Mouse (Mus musculus): ENCODE data around the gene Prkg1.
"Not testable (repeated sequence)": the region's sequence is repeated elsewhere in the genome, so short reads cannot be mapped to it uniquely, and the experiment has no call there.

The Prkg1 gene

GRCm38 (mm10) chr19:31426142-31426541 lies 338.7 kb downstream of the Prkg1 start:
- DNase-seq (ENCODE audit: low spot score), result peak; percentile 41

- no peak for DNase-seq (ENCODE audit: low spot score)
Measured at GRCm38 (mm10) chr19:31425199-31425598, 339.6 kb downstream of the Prkg1 start.

- no peak for DNase-seq (ENCODE audit: low spot score)
Measured at GRCm38 (mm10) chr19:31424319-31424718, 340.5 kb downstream of the Prkg1 start.

- no peak for DNase-seq (ENCODE audit: low spot score)
Measured at GRCm38 (mm10) chr19:31413571-31413970, 351.3 kb downstream of the Prkg1 start.

DNA sequence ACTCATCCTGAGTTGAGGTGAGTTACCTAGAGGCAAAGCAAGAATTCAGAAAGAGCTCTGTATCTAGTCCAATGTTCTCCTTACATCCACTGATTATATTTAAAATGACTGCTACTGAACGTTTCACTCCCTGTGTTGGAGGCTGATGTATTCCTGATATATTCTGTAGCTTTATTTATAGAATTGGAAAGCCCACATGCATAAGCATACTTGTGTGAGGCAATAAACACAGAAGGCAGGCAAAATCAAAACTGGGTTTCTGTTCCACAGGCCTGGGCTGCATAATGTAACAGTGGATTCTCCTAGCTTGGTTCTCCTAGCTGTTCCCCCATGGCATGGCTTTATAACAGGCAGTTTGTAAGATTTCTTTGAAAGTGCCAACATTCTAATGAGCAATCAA lies 368.7 kb downstream of the Prkg1 start:
- no peak for DNase-seq (ENCODE audit: low spot score)

- DNase-seq (ENCODE audit: low spot score), result no peak
Measured at GRCm38 (mm10) chr19:31385353-31385752, 379.5 kb downstream of the Prkg1 start.

GRCm38 (mm10) chr19:31383881-31384280 lies 381.0 kb downstream of the Prkg1 start:
- DNase-seq (ENCODE audit: low spot score), result no peak

DNA sequence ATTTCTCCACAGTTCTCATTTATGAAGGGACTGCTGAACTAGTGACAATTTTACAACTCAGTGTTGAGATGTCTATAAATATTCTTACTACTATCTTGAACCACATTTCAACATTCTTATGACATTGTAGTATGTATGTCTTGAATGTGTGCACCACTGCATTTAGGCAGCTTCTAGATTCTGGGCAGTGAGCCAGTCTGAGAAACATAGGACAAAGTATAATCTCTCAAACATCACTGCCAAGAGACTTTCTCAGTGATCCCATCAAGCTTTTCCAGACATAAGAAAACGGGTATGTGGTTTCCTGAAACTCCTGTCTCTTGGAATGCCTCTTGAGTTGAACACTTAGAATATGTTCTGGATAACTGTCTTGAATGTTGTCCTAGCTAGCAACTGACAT lies 394.7 kb downstream of the Prkg1 start:
- DNase-seq (ENCODE audit: low spot score), result no peak

- DNase-seq (ENCODE audit: low spot score), result no peak
Measured at GRCm38 (mm10) chr19:31369116-31369515, 395.7 kb downstream of the Prkg1 start.

- DNase-seq (ENCODE audit: low spot score), result no peak
Measured at GRCm38 (mm10) chr19:31362051-31362450, 402.8 kb downstream of the Prkg1 start.

DNA sequence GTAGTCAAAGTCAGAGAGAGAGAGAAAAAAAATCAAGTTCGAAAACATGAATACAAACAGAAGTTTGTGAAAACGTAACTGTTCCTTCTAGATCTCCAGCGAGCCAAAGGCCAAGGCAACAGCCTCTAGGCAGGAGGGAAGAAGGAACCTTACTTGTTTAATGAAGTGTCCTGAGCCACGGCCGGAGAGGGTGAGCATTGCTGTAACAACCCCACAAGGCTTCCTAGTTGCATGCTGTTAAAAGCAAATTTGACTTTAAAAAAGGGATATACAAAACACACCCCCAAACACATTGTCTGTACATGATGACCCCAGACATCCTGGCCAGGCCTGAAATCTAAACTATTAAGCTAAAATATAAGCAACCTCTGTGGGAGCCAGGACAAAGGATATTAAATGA lies 403.3 kb downstream of the Prkg1 start:
- no peak for DNase-seq (ENCODE audit: low spot score)

GRCm38 (mm10) chr19:31361161-31361560 lies 403.7 kb downstream of the Prkg1 start:
- no peak for DNase-seq (ENCODE audit: low spot score)

GRCm38 (mm10) chr19:31354959-31355358 lies 409.9 kb downstream of the Prkg1 start:
- no peak for DNase-seq (ENCODE audit: low spot score)

- DNase-seq (ENCODE audit: low spot score), result not testable (repeated sequence)
Measured at GRCm38 (mm10) chr19:31352784-31353183, 412.0 kb downstream of the Prkg1 start.

- DNase-seq (ENCODE audit: low spot score), result no peak
Measured at GRCm38 (mm10) chr19:31351796-31352195, 413.0 kb downstream of the Prkg1 start.

GRCm38 (mm10) chr19:31342150-31342549 lies 422.7 kb downstream of the Prkg1 start:
- peak; percentile 67 for DNase-seq (ENCODE audit: low spot score)

DNA sequence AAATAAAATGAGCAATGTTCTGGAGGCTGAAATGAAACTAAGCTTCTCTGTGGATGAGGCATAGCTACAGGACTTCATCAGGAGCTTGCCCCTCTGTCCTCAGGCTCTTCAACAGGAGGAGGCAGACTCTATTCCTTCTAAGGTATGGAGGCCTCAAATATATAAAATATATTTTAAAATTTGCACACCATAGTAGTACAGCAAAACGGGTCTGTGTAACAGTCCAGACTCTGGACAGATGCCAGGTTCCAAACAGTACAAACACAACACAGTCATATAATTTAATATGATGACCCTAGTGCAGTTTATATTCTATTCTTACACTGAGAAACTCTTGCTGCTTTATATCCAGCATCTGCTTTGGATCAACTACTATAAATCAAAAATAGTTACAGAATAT lies 423.9 kb downstream of the Prkg1 start:
- DNase-seq (ENCODE audit: low spot score), result no peak

- no peak for DNase-seq (ENCODE audit: low spot score)
Measured at GRCm38 (mm10) chr19:31338355-31339101, 426.3 kb downstream of the Prkg1 start.

DNA sequence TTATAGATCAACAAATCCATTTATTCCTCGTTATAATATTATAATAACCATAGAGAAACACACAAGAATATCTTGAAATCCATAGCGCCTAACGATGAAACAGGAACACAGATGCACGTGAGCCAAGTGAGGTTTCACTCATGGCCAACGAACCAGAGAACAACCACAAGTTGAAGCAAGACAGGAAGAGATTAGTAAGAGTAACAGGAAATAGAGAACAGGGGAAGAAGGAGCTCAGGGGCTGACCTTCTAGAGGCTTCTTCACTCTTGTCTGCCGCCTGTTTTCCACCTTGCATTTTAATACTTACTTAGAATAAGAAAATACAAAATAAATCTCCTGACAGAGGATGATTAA lies 427.0 kb downstream of the Prkg1 start:
- DNase-seq (ENCODE audit: low spot score), result no peak

- DNase-seq (ENCODE audit: low spot score), result no peak
Measured at GRCm38 (mm10) chr19:31337163-31337862, 427.5 kb downstream of the Prkg1 start.

- DNase-seq (ENCODE audit: low spot score), result no peak
Measured at GRCm38 (mm10) chr19:31336381-31336780, 428.5 kb downstream of the Prkg1 start.

- no peak for DNase-seq (ENCODE audit: low spot score)
Measured at GRCm38 (mm10) chr19:31329893-31330292, 434.9 kb downstream of the Prkg1 start.

GRCm38 (mm10) chr19:31304760-31305159 lies 460.1 kb downstream of the Prkg1 start:
- no peak for DNase-seq (ENCODE audit: low spot score)

DNA sequence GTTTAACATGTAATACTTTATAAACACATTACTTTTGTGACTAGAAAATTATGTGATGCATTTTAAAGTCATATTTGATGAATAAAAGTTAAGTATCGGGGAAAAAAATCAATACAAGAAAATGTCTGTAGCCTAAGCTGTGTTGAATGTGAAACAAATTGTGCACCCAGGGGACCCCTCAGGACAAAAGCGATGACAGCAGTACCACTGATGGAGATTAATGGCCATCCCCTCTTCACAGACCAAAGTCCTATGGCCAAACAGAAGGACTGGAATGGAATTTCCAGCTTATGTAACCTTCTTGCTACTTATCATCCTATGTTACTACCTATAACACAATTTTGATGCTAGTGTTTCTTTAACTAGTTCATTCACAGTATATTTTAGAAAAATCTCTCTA lies 473.6 kb downstream of the Prkg1 start:
- no peak for DNase-seq (ENCODE audit: low spot score)

Data from testis, postnatal 10 days (tissue).